Mouse (Mus musculus): ENCODE measurements around the gene Olfr464.

Gene Olfr464

DNA sequence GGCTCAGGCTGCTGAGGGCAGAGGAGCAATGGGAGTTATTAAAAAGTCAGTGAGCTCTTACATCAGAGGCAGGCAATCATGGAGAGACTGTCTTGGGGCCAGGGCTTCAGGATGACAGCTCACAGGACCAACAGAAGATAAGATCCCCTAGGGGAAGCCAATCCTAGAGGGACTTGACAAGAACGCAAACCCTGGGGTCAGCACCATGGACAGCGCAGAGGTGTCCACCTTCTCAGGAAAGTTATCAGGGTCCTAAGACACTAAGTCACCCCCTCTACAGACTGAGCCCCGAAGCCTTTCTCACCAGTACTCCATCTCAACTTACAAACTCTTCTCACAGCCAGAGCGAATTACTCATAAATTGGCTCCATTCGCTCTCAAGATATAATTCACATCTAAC, at the start of gene Olfr464:
Gene Olfr464, minus strand, starts transcription at position 2 of the 400 bp plus-strand sequence.
- DNase-seq (ENCODE audit: low read depth, low spot score), result peak; percentile 72

DNA sequence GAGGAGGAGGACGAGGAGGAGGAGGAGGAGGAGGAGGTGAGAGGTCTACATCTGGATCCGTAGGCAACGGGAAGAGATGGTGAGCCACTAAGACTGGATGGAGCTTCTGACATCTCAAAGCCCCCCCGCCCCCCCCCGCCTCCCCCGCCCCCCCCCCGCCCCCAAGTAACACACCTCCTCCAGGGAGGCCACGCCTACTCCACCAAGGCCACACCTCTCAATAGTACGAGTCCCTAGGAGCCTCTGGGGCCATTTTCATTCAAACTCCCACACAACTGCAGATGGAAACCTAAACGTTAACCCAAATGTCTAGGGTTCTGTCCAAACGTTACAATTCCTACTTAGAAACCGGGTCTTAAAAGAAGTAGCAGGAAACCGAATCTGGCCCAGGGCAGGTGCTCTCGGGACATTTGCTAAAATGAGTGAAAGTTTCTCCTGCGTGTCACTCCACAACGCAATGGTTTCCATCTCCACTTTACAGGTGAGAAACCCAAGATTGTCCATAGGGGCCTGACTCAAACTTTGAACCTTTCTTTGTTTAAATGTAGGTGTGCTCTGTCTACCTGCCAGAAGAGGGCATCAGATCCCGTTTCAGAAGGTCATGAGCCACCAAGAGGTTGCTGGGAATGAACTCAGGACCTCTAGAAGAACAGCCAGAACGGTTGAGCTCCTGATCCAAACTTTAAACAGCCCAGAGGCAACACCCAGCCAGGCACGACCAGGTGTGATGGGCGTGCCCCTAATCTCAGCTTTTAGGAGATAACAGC, 47.8 kb upstream of the Olfr464 start:
- peak; percentile 75 for DNase-seq (ENCODE audit: low read depth, low spot score)

DNA sequence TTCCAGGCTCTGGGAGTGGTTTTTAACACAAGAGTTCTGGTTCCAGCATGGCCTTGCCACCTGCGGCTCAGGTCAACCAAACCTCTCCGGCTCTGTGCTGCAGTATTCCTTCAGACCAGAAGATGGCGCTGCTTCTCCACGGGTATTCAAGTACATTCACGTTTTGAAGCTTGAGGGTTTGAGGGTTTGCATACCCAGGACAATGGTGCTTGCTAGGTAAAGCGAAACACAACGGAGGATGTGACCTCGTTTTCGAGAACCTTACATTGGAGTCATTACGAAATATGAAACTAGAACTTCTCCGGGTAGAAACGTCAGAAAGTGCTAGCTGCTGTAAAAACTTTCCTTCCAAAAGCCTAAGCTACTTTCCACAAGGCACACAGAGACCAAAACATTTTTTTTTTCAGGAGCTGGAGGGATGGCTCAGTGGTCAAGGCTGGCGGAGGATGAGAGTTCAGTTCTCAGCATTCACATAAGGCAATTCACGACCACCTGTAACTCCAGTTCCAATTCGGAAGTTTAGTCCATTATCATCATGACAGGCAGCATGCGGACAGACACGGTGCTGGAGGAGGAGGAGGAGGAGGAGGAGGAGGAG, 47.0 kb upstream of the Olfr464 start:
- peak; percentile 93 for DNase-seq (ENCODE audit: low read depth, low spot score)

DNA sequence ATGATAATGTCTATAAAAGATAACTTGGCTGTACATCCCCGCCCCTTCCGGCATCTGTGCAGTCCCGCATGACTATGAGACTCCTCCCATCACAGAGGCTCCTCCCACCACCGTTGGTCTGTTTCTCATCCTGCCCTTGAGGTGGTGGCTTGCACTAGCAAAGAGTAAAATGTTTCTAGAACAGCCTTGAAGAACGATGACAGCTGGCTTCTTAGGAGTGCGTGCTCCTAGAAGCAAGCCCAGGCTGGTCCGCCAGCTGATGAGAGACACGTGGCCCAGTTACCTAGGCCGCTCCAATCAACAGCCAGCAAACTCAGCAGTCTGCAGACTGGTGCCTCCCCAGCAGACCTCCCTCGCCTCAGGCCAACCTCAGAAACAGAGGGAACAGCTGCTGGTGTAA, 45.4 kb upstream of the Olfr464 start:
- peak; percentile 89 for DNase-seq (ENCODE audit: low read depth, low spot score)

DNA sequence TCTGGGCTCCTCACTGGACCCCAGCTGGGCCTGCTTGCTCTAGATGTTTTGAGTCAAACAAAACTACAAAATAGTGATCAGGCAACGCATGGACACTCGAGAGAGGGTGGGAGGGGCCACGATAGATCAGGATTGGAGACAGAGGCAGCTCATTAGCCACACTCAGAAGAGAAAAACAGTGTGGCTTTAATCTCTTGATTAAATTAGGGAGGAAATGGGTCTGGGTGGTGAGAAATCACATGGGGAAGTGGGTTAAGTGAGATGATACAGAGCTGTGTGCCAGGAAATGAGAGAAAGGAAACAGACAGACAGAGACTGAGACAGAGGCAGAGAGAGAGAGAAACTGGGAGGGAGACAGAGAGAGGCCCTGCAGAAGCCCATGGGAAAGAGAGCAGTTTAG, 44.5 kb upstream of the Olfr464 start:
- no peak for DNase-seq (ENCODE audit: low read depth, low spot score)

DNA sequence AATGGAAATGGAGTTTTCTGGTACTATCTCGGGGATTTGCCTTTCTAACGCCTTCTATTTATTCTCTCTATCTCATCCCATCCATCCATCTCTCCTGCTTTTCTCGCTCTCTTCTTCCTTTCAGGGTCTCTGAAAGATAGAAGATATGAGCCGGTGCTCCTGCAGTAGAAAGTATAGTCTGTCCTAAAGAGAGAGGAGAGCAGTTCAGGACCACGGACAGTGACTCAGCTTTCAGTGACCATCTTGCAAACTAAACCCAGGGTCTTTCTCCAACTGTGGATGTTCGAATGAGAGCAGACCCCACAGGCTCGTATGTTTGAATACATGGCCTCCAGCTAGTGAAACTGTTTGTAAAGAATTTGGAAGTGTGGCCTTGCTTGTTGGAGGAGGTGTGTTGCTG, 36.3 kb upstream of the Olfr464 start:
- peak; percentile 35 for DNase-seq (ENCODE audit: low read depth, low spot score)

DNA sequence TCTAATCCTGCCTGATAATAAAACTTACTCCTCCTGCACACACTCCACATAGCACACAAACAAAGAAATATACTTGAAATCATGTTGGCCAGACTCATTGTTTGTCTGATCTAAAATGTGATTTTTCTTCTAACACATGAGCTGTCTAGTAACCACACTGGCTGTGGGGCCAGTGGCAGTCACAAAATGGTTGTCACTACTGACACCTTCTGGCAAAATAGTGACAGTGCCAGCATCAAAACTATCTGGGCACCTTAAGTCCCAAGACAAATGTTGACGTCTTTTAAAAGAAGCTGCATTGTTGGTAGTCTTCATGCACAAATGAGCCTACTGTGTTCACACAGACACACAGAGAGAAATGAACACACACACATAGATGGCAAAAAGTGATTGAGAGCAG, 34.4 kb upstream of the Olfr464 start:
- DNase-seq (ENCODE audit: low read depth, low spot score), result peak; percentile 49

DNA sequence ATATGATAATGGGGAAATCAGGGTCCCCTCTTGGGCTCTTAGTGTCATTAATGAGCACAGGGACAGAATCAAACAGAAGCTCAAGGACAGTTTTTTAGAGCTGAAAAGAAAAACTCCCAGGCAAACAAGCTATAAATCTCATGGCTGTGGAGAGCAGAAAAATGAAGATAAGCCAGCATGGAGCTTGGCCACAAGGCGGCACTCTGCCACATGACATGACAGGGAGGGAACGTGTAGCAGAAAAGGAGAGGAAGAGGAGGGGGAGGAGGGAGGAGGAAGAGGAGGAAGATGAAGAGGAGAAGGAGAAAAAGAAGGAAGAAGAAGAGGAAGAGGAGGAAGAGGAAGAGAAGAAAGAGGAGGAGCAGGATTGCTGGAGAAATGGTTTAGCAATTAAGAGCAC, 29.2 kb upstream of the Olfr464 start:
- no peak for DNase-seq (ENCODE audit: low read depth, low spot score)

DNA sequence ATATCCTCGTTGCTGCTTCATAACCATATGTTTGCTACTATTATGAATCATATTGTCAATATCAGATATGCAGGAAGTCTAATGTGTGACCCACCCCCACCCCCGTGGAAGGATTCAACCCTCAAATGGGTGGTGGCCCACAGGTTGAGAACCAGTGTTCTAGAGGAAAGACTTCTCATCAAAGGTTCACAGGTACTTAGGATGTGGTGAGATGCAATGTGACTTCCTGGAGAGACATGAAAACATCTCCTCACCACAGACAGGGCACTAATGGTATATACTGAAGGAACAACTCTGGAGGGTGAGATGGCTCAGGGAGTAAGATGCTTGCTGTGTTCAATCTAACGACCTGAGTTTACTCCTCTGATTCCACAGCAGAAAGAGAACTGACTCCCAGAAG, 14.7 kb upstream of the Olfr464 start:
- DNase-seq (ENCODE audit: low read depth, low spot score), result no peak

DNA sequence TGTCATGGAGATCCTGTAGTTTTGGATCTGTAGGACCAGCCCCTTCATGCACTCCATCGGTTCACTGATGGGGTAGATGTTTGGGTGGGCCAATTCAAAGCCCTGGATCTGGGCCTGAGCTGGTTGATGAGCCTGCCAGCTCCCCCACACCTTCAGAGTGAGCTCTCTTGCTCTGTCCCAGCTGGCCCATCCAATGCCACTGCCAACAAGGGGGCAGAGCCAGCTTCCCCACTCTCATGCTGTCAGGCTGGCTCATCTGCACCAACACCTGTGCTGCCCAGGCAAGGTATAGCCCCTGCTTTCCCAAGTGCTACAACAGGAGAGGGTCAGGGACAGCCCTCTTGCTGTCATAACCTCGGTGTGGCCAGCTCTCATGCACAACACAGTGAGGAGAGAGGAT, 13.0 kb upstream of the Olfr464 start:
- no peak for DNase-seq (ENCODE audit: low read depth, low spot score)

DNA sequence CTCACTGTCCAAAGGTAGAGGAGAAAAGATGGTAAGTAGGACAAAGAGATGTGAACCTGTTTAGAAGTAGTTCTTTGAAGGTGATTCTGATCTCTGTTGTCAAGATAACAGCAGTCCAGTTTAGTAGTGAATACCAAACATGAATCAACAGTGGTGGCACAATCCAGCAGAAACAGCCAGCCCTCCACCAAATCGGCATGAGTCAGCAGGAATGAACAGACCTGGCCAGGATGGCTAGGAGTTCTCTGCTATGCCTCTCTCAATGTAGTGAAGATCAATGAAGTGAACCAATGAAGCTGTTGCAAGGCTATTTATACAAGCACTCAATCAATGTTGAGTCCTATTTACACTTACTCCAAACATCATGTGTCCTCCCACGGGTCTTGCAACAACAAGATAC, 9.6 kb upstream of the Olfr464 start:
- no peak for DNase-seq (ENCODE audit: low read depth, low spot score)

DNA sequence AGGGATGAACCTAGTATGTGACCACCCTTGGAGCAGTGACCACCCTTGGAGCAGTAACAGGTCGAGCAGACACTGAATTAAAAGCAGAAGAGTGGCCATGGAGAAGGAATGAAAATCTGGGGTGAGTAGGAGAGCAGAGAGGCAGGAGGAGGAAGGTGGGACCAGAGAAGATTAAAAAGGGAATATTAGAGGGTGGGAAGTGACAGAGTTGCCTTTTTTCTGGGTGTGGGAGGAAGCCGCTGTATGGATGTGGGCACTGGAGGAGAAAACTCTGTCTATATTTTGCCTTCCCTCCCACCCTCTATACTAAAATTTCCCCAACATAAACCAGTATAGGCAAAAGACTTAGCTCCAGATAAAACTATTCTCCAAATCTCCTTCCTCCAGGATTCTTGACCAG, 466 bp downstream of the Olfr464 start:
- no peak for DNase-seq (ENCODE audit: low read depth, low spot score)

DNA sequence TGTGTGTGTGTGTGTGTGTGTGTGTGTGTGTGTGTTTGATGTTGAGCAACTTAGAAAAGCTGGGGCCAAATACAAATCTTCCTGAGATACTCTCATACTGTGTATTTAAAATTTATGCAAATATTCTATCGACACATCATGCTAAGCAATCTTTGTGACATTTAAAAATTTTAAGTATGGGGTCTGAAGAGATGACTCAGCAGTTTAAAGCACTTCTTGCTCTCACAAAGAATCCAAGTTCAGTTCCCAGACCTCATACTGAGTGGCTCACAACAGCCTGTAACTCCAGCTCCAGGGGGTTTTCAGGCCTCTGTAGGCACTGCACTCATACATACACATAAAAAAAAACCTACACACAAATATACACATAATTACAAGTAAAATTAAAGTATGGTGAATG, 4.8 kb downstream of the Olfr464 start:
- no peak for DNase-seq (ENCODE audit: low read depth, low spot score)

DNA sequence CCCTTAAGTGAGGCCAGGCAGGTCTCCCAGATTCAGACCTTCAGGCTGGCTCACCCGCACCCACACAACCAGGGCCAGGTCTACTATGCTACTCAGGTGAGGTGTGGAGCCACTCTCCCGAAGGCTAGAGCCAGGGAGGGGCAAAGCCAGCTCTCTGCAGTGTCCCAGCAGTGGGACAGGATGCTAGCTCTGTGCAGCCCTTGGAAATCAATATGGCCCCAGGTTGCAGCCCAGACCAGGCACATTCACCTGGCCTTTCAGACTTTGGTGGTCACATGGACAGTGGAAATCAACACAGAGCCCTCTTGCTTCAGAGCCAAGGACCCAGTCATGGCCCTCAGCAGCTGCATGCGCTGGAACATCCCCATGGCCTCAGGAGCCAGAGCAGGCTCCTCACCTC, 16.4 kb downstream of the Olfr464 start:
- no peak for DNase-seq (ENCODE audit: low read depth, low spot score)

DNA sequence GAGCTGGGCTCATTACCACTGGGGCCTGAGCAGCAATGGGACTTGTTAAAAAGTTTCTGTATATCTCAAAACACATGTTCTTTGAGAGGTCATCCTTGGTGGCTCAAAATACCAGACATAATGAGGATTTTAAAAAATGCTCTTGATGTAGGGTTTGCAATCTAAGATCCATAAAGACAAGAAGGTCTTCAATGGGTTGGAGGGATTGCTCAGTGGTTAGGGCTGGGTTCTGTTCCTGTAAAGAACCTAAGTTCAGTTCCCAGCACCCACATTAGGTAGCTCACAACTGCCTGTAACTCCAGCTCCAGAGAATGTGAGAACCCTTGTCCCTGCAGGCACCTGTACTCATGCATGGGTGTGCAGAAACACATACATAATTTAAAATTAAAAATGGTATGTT, 23.5 kb downstream of the Olfr464 start, which contains the start of gene Olfr463:
Gene Olfr463, minus strand, starts transcription at position 101 of the 400 bp plus-strand sequence.
- DNase-seq (ENCODE audit: low read depth, low spot score), result no peak

DNA sequence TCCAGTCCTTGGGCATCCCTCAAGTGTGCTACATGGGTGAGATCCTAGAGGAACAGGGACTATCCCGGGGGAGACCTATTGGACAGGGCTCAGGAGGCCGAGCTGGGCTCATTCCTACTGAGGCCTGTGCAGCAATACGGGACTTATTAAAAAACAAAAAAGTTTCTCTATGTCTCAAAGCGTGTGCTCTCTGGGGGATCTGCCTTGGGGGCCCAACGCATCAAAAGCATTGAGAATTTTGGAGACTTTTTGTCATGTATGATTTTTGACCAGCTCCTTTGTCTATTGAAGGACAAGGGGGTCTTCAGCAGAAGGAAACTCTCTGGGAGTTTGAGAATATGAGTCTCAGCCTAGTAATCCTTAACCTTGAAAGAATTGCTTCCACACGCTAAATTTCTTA, 28.6 kb downstream of the Olfr464 start, which contains the start of gene Olfr462:
Gene Olfr462, minus strand, starts transcription at position 101 of the 400 bp plus-strand sequence.
- DNase-seq (ENCODE audit: low read depth, low spot score), result no peak

DNA sequence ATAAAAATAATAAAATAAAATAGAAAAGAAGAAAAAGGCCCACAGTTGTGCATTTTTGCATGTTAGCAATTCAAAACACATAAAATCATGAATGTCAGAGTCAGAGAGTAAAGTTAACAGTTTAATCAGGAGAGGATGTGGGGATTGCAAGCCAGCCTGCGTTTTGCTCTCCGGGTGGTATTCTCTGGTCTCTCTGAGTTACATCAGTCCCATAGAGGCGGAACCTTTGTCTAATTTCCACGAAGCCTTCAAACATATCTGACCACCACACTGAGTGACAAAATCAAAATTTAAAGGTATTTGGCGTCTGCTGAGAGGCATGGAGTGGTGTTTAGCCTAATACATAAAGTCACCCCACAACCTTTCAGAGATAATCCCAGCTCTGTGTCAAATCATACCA, 35.9 kb downstream of the Olfr464 start:
- DNase-seq (ENCODE audit: low read depth, low spot score), result no peak

DNA sequence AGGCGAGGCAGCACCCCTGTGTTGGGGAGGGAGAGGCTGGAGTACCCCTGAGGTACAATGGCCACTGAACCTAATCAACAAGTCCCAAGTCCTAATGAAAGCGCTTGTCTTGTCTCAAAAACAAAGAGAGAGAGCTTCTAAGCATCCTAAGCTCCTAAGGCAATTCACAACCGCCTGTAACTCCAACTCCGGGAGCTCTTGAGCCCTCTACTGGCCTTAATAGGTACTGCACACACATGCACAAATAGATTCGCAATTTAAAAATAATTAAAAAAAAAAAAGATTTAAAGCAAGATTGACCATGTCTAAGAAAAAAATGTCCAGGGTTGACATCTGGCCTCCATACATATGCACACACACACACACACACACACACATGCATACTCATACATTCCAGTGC, 37.3 kb downstream of the Olfr464 start:
- DNase-seq (ENCODE audit: low read depth, low spot score), result peak; percentile 69

DNA sequence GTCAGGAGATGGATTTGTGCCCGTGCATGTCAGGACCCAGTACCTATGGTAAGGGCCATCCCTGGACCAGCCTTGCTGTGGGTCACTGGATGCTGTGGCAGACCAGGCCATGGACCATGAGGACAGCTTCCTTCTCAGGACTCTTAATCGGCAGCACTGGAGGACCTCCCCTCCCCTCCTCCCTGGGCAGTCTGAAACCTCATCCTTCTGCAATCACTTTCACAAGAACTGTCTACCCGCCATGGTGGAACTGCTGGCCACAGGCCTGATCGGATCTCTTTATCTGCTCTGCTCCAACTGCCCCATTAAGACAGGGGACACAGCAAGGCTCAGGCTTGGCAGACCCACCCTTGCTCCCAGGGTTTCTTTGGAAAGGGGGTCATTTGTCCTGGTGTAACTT, 39.1 kb downstream of the Olfr464 start:
- DNase-seq (ENCODE audit: low read depth, low spot score), result no peak

DNA sequence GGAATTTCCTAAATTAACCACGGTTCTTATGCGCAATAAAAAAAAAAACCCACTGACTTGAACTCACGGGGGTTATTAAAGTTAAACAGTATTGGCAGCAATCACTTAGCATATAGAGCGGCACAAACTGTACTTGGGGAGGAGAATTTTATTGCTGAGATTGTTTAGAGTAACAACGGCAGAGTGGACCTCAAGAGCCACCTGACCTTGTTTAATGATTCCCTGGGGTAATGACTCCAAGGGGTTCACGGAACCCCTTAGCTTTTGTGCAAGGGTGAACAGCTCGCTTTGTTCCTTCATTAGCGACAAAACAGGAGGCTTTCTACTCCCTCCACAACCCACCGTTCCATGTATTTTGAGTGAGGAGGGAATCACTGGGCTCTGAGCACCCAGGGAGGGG, 40.9 kb downstream of the Olfr464 start:
- no peak for DNase-seq (ENCODE audit: low read depth, low spot score)

DNA sequence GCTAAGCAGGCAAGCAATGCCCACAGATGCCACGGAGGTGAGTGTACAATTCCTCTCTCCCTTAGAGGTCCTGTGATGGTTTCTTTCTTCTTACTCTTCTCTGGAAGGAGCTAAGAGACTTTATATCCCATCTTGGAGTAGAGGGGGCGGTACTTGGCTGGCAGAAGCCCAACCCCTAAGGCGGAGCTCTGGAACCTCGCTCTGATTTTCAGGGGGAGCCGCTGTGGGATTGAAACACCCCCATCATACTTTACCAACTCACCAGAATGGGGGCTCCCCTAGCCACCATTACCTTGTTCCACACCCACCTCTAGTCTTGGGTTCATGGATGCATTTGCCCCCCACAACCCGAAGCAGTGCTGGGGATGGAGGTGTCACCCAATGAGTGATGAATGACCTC, 45.3 kb downstream of the Olfr464 start, which contains the start of gene Epx:
Gene Epx, minus strand, starts transcription at position 101 of the 400 bp plus-strand sequence.
- no peak for DNase-seq (ENCODE audit: low read depth, low spot score)

DNA sequence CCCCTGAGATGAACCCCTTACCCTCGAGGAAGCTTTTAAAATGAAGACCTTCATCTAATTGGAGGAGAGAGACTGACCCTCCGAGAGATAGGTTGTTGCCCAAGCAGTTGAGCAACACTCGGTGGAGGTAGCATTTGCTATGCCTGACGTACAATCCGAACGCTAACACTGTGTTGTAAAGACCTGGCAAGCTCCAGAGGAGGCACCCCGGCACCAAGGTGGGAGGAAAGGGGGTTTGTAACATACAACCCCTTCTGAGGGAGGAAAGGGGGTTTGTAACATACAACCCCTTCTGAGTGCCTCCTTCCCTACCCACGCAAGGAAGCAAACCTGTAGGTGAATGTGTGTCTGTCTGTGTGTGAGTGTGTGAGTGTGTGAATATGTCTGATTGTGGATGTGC, 49.0 kb downstream of the Olfr464 start:
- no peak for DNase-seq (ENCODE audit: low read depth, low spot score)

DNA sequence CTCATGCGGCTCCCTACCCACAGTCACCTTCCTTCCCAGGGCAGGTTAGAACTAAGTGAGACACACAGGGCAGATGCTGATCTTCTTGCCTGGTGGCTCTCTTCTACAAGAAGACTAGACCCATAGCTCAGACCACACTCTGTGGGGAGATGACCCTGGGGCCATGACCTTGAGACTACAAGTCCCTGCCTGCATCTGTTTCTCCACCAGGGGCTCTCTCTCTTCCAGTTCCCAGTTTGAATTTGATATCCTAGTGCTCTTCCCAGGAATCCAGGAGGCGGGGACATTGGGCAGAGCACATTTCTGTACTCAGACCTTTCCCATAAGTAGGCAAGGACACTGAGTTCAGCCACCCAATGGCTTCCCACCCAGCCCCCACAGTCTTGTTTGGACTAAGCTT, 50.7 kb downstream of the Olfr464 start:
- DNase-seq (ENCODE audit: low read depth, low spot score), result peak; percentile 68

All from ZHBTc4 (cell line).